Mouse (Mus musculus): ENCODE results near the gene Ogfod3. TPM values are rescaled to one million over a fixed set of nuclear protein-coding genes. Genes with fewer than 3 reads are reported as not detected.

Gene Ogfod3
- polyA plus RNA-seq, 1 experiment: 7.6 TPM

DNA sequence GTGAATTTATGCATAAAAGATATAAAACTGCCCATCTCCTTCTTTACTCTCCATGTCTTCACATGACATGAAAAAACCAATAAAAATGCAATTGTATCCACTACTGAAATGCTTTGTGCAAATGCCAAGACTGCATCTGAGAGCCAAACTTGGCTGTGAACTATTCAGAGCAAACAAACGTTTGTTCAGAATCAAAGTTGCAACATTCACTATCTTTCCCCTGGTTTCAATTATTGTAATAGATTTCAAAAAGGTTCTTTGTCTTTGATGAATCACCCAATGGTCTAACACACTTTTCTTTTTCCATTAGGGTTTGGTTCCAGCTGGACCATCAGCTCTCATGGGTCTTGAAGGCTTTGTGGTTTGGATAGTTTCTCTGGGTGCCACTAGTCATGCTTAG lies 74.9 kb downstream of the Ogfod3 start:
- Histone ChIP-seq H3K9me3 (no peaks in the 10 kb centered on the region), H3K36me3 (replicated peaks; ENCODE audit: low read length) (no peaks in the 10 kb centered on the region), H3K27me3 (replicated peaks) (peaks cover 32% of the 10 kb centered on the region), H3K4me1 (peaks cover 11% of the 10 kb centered on the region), H3K4me3 (replicated peaks) (no peak overlapping the region)
- no peak for TF ChIP-seq FLI1 (IDR thresholded peaks at IDR 0.05; ENCODE audit: low read length)
- TF ChIP-seq GATA1 (IDR thresholded peaks at IDR 0.05; ENCODE audit: borderline replicate concordance, low read length): no peak

Other genes starting within 250 kb of the Ogfod3 start
- 152 and 176 TPM in 2 replicates for gene Csnk1d, start 213.4 kb downstream of the Ogfod3 start, polyA plus RNA-seq (2012; ENCODE audit: insufficient read depth, low replicate concordance)
- gene Cd7, start 165.3 kb downstream of the Ogfod3 start, polyA plus RNA-seq (2012; ENCODE audit: insufficient read depth, low replicate concordance): 28.5 and 38.2 TPM in 2 replicates
- not detected in 2 replicates for gene Sectm1b, start 141.1 kb downstream of the Ogfod3 start, polyA plus RNA-seq (2012; ENCODE audit: insufficient read depth, low replicate concordance)
- not detected in 2 replicates for gene Sectm1a, start 123.5 kb downstream of the Ogfod3 start, polyA plus RNA-seq (2012; ENCODE audit: insufficient read depth, low replicate concordance)
- 0.08 TPM in 1 of 2 replicates, not detected in the other for gene Tex19.2, start 86.0 kb downstream of the Ogfod3 start, polyA plus RNA-seq (2012; ENCODE audit: insufficient read depth, low replicate concordance)
- not detected in 2 replicates for gene Tex19.1, start 58.6 kb downstream of the Ogfod3 start, polyA plus RNA-seq (2012; ENCODE audit: insufficient read depth, low replicate concordance)
- not detected in 2 replicates for gene Uts2r, start 44.4 kb downstream of the Ogfod3 start, polyA plus RNA-seq (2012; ENCODE audit: insufficient read depth, low replicate concordance)
- gene Hexdc, start 278 bp downstream of the Ogfod3 start, polyA plus RNA-seq (2012; ENCODE audit: insufficient read depth, low replicate concordance): 3.7 and 4.2 TPM in 2 replicates
- gene Cybc1, start 24.6 kb upstream of the Ogfod3 start, polyA plus RNA-seq (2012; ENCODE audit: insufficient read depth, low replicate concordance): 1.1 and 9.5 TPM in 2 replicates
- 10.2 and 13.3 TPM in 2 replicates for gene Narf, start 32.5 kb upstream of the Ogfod3 start, polyA plus RNA-seq (2012; ENCODE audit: insufficient read depth, low replicate concordance)
- 24.9 and 43.6 TPM in 2 replicates for gene Foxk2, start 55.3 kb upstream of the Ogfod3 start, polyA plus RNA-seq (2012; ENCODE audit: insufficient read depth, low replicate concordance)
- gene Wdr45b, start 149.7 kb upstream of the Ogfod3 start, polyA plus RNA-seq (2012; ENCODE audit: insufficient read depth, low replicate concordance): 5.5 and 5.6 TPM in 2 replicates
- gene Rab40b, start 183.5 kb upstream of the Ogfod3 start, polyA plus RNA-seq (2012; ENCODE audit: insufficient read depth, low replicate concordance): 0.30 and 1.5 TPM in 2 replicates
- gene Fn3krp, start 216.7 kb upstream of the Ogfod3 start, polyA plus RNA-seq (2012; ENCODE audit: insufficient read depth, low replicate concordance): 0.48 TPM in 1 of 2 replicates, not detected in the other
- not detected in 2 replicates for gene Fn3k, start 230.2 kb upstream of the Ogfod3 start, polyA plus RNA-seq (2012; ENCODE audit: insufficient read depth, low replicate concordance)
- 3.3 and 5.3 TPM in 2 replicates for gene Tbcd, start 247.2 kb upstream of the Ogfod3 start, polyA plus RNA-seq (2012; ENCODE audit: insufficient read depth, low replicate concordance)

Measured in megakaryocyte, embryonic 14.5 days (primary cell).